Mouse (Mus musculus): ENCODE measurements around the gene Tmco5. TPM values are rescaled to one million over a fixed set of nuclear protein-coding genes. Genes with fewer than 3 reads are reported as not detected.

Gene Tmco5
- not detected for total RNA-seq (2021)
- long read RNA-seq, experiment 1 = 0 reads
- long read RNA-seq, experiment 2 = 0 reads

- no peak for DNase-seq (ENCODE audit: low spot score in 2 of 2)
Observed at GRCm38 (mm10) chr2:116878391-116878790, at the start of gene Tmco5. Gene Tmco5 (plus strand): TSS chr2:116878691.

- no peak for DNase-seq (ENCODE audit: low spot score in 2 of 2)
Observed at GRCm38 (mm10) chr2:116831863-116832262, 46.6 kb upstream of the Tmco5 start.

GRCm38 (mm10) chr2:116837829-116838228 lies 40.7 kb upstream of the Tmco5 start:
- DNase-seq (ENCODE audit: low spot score in 2 of 2) = no peak

GRCm38 (mm10) chr2:116838538-116839197 lies 39.8 kb upstream of the Tmco5 start:
- DNase-seq (ENCODE audit: low spot score in 2 of 2) = no peak

- no peak for DNase-seq (ENCODE audit: low spot score in 2 of 2)
Observed at GRCm38 (mm10) chr2:116849980-116850636, 28.4 kb upstream of the Tmco5 start.

- DNase-seq (ENCODE audit: low spot score in 2 of 2) = no peak
Observed at GRCm38 (mm10) chr2:116851356-116851755, 27.1 kb upstream of the Tmco5 start.

GRCm38 (mm10) chr2:116852249-116852648 lies 26.2 kb upstream of the Tmco5 start:
- no peak for DNase-seq (ENCODE audit: low spot score in 2 of 2)

- DNase-seq (ENCODE audit: low spot score in 2 of 2) = no peak
Observed at GRCm38 (mm10) chr2:116858703-116859102, 19.8 kb upstream of the Tmco5 start.

GRCm38 (mm10) chr2:116876955-116877615 lies 1.4 kb upstream of the Tmco5 start:
- no peak for DNase-seq (ENCODE audit: low spot score in 2 of 2)

- DNase-seq (ENCODE audit: low spot score in 2 of 2) = no peak
Observed at GRCm38 (mm10) chr2:116879730-116880129, 1.2 kb downstream of the Tmco5 start.

GRCm38 (mm10) chr2:116893316-116893987 lies 15.0 kb downstream of the Tmco5 start:
- no peak for DNase-seq (ENCODE audit: low spot score in 2 of 2)

GRCm38 (mm10) chr2:116893988-116894363 lies 15.5 kb downstream of the Tmco5 start:
- DNase-seq (ENCODE audit: low spot score in 2 of 2) = no peak

GRCm38 (mm10) chr2:116899615-116900272 lies 21.3 kb downstream of the Tmco5 start:
- peak; percentile 80 to 83 for DNase-seq (ENCODE audit: low spot score in 2 of 2)

- no peak for DNase-seq (ENCODE audit: low spot score in 2 of 2)
Observed at GRCm38 (mm10) chr2:116900273-116900843, 21.9 kb downstream of the Tmco5 start.

GRCm38 (mm10) chr2:116908268-116908667 lies 29.8 kb downstream of the Tmco5 start:
- DNase-seq (ENCODE audit: low spot score in 2 of 2) = no peak

GRCm38 (mm10) chr2:116912334-116913070 lies 34.0 kb downstream of the Tmco5 start:
- no peak for DNase-seq (ENCODE audit: low spot score in 2 of 2)

GRCm38 (mm10) chr2:116913677-116914405 lies 35.4 kb downstream of the Tmco5 start:
- no peak for DNase-seq (ENCODE audit: low spot score in 2 of 2)

GRCm38 (mm10) chr2:116914636-116915035 lies 36.1 kb downstream of the Tmco5 start:
- DNase-seq (ENCODE audit: low spot score in 2 of 2) = no peak

GRCm38 (mm10) chr2:116918598-116918997 lies 40.1 kb downstream of the Tmco5 start:
- DNase-seq (ENCODE audit: low spot score in 2 of 2) = no peak

Measured in adrenal gland, postnatal 4 days (tissue).